Mouse (Mus musculus): ENCODE results near the gene Cd209f.
A peak's percentile ranks its signal among the peaks of the same experiment; 100 is the strongest.
"Not testable (repeated sequence)": the region's sequence is repeated elsewhere in the genome, so short reads cannot be mapped to it uniquely, and the experiment has no call there.

Gene Cd209f

GRCm38 (mm10) chr8:4105735-4106134 lies at the start of gene Cd209f:
Gene Cd209f (minus strand): TSS chr8:4105835.
- DNase-seq (ENCODE audit: low read depth, low spot score), result not testable (repeated sequence)

- no peak for DNase-seq (ENCODE audit: low read depth, low spot score)
These were observed 49.2 kb upstream of the Cd209f start for GRCm38 (mm10) chr8:4154878-4155277.

GRCm38 (mm10) chr8:4147272-4147671 lies 41.6 kb upstream of the Cd209f start:
- peak; percentile 94 for DNase-seq (ENCODE audit: low read depth, low spot score)

- peak; percentile 42 for DNase-seq (ENCODE audit: low read depth, low spot score)
These were observed 36.1 kb upstream of the Cd209f start for GRCm38 (mm10) chr8:4141721-4142120.

GRCm38 (mm10) chr8:4139660-4140646 lies 34.3 kb upstream of the Cd209f start:
- DNase-seq (ENCODE audit: low read depth, low spot score), result peak; percentile 81

GRCm38 (mm10) chr8:4133798-4134197 lies 28.2 kb upstream of the Cd209f start, which contains the start of gene Cd209g:
Gene Cd209g (plus strand): TSS chr8:4134098.
- DNase-seq (ENCODE audit: low read depth, low spot score), result no peak

- DNase-seq (ENCODE audit: low read depth, low spot score), result not testable (repeated sequence)
These were observed 17.1 kb downstream of the Cd209f start for GRCm38 (mm10) chr8:4088514-4088913.

- DNase-seq (ENCODE audit: low read depth, low spot score), result peak; percentile 36
These were observed 18.4 kb downstream of the Cd209f start for GRCm38 (mm10) chr8:4087180-4087722.
